Mouse (Mus musculus): ENCODE data around the gene Men1. TPM values are rescaled to one million over a fixed set of nuclear protein-coding genes. Genes with fewer than 3 reads are reported as not detected.

The Men1 gene
- total and polyA plus RNA-seq, 3 experiments = 24.9 to 67.8 (median 42.9) TPM

GRCm38 (mm10) chr19:6285226-6285625, 49.6 kb upstream of the Men1 start:
- Histone ChIP-seq H3K9ac (ENCODE audit: insufficient read depth, low read depth) (peak overlapping the region; percentile 25; the same call in 1 of the 2 replicates), H3K27ac (ENCODE audit: insufficient read depth, low read depth) (peak overlapping the region; percentile 85), H3K36me3 (replicated peaks in 1 of 2; ENCODE audit: control insufficient read depth in 1 of 2, insufficient read depth in 1 of 2, low read length in 1 of 2) (peaks cover 89 to 94% of the 10 kb centered on the region in 2 experiments), H3K79me2 (replicated peaks; ENCODE audit: control insufficient read depth, extremely low read depth, insufficient read depth, poor library complexity, severe bottlenecking) (peaks cover 87% of the 10 kb centered on the region), H3K9me3 (replicated peaks; ENCODE audit: low read length) (no peaks in the 10 kb centered on the region), H3K4me3 (replicated peaks in 1 of 3; ENCODE audit: low read depth in 2 of 3, low read length in 2 of 3, poor library complexity in 1 of 3) (no peak overlapping the region), H3K27me3 (replicated peaks) (no peaks in the 10 kb centered on the region), H3K4me1 (ENCODE audit: control insufficient read depth in 1 of 2, insufficient read depth in 2 of 2) (peaks cover 61 to 94% of the 10 kb centered on the region in 2 experiments), H3K4me2 (ENCODE audit: insufficient read depth, low read depth, poor library complexity, severe bottlenecking) (no peak overlapping the region)
- TF ChIP-seq GABPA (IDR thresholded peaks at IDR 0.05; ENCODE audit: insufficient replicate concordance, low read depth, low read length) (no peak), BHLHE40 (IDR thresholded peaks at IDR 0.05; ENCODE audit: low read depth, low read length) (no peak), POLR2AphosphoS2 (IDR thresholded peaks at IDR 0.05; ENCODE audit: low read depth, low read length) (no peak), ZKSCAN1 (IDR thresholded peaks at IDR 0.05; ENCODE audit: borderline replicate concordance, low read depth, low read length) (no peak), RAD21 (IDR thresholded peaks at IDR 0.05; ENCODE audit: low read depth, low read length) (no peak), E2F4 (IDR thresholded peaks at IDR 0.05; ENCODE audit: insufficient replicate concordance, low read depth, low read length) (no peak), JUND (conservative IDR thresholded peaks at IDR 0.05; ENCODE audit: low read depth, low read length) (no peak), CTCF (conservative IDR thresholded peaks at IDR 0.05 in 1 of 2, IDR thresholded peaks at IDR 0.05 in 1 of 2; ENCODE audit: low read depth in 2 of 2, low read length in 2 of 2) (no peak), ZMIZ1 (IDR thresholded peaks at IDR 0.05; ENCODE audit: low read depth, low read length) (no peak), SMC3 (IDR thresholded peaks at IDR 0.05; ENCODE audit: low read depth, low read length) (no peak), NELFE (IDR thresholded peaks at IDR 0.05; ENCODE audit: low read depth, low read length) (no peak), MXI1 (IDR thresholded peaks at IDR 0.05; ENCODE audit: low read depth, low read length) (no peak), ETS1 (conservative IDR thresholded peaks at IDR 0.05; ENCODE audit: low read depth, low read length) (no peak), IRF4 (IDR thresholded peaks at IDR 0.05; ENCODE audit: low read depth, low read length) (no peak), MEF2A (IDR thresholded peaks at IDR 0.05; ENCODE audit: borderline replicate concordance, low read depth, low read length) (no peak), POLR2A (IDR thresholded peaks at IDR 0.05; ENCODE audit: low read depth, low read length) (no peak), HCFC1 (IDR thresholded peaks at IDR 0.05; ENCODE audit: low read depth, low read length) (no peak)
- DNase-seq (ENCODE audit: extremely low read depth) = no peak
- in situ Hi-C loops (cut with MboI; ENCODE audit: low pct_ligation_motif_present, low pct_unique_long_range_greater_than_20kb, low sequenced_read_pairs) = no loop called here
- dilution Hi-C loops (cut with MboI; ENCODE audit: extremely low pct_ligation_motif_present, extremely low pct_unique_long_range_greater_than_20kb, low sequenced_read_pairs) = no loop called here

GRCm38 (mm10) chr19:6285632-6286433, 48.9 kb upstream of the Men1 start:
- Histone ChIP-seq H3K27ac (ENCODE audit: insufficient read depth, low read depth) (peak overlapping the region; percentile 85), H3K36me3 (replicated peaks in 1 of 2; ENCODE audit: control insufficient read depth in 1 of 2, insufficient read depth in 1 of 2, low read length in 1 of 2) (peaks cover 84 to 90% of the 10 kb centered on the region in 2 experiments), H3K9me3 (replicated peaks; ENCODE audit: low read length) (no peaks in the 10 kb centered on the region), H3K9ac (ENCODE audit: insufficient read depth, low read depth) (peak overlapping the region; percentile 55), H3K4me3 (replicated peaks in 1 of 3; ENCODE audit: low read depth in 2 of 3, low read length in 2 of 3, poor library complexity in 1 of 3) (no peak overlapping the region), H3K4me1 (ENCODE audit: control insufficient read depth in 1 of 2, insufficient read depth in 2 of 2) (peaks cover 63 to 94% of the 10 kb centered on the region in 2 experiments), H3K27me3 (replicated peaks) (no peaks in the 10 kb centered on the region), H3K79me2 (replicated peaks; ENCODE audit: control insufficient read depth, extremely low read depth, insufficient read depth, poor library complexity, severe bottlenecking) (peaks cover 85% of the 10 kb centered on the region), H3K4me2 (ENCODE audit: insufficient read depth, low read depth, poor library complexity, severe bottlenecking) (peak overlapping the region; percentile 21; the same call in 1 of the 2 replicates)
- no peak for DNase-seq (ENCODE audit: extremely low read depth)
- in situ Hi-C loops (cut with MboI; ENCODE audit: low pct_ligation_motif_present, low pct_unique_long_range_greater_than_20kb, low sequenced_read_pairs) = no loop called here
- TF ChIP-seq SIN3A (IDR thresholded peaks at IDR 0.05; ENCODE audit: low read length) = no peak
- TF ChIP-seq UBTF (IDR thresholded peaks at IDR 0.05; ENCODE audit: low read depth, low read length) = no peak
- TF ChIP-seq NRF1 (IDR thresholded peaks at IDR 0.05; ENCODE audit: low read depth, low read length) = no peak
- no peak for TF ChIP-seq BHLHE40 (IDR thresholded peaks at IDR 0.05; ENCODE audit: low read depth, low read length)
- no peak for TF ChIP-seq MEF2A (IDR thresholded peaks at IDR 0.05; ENCODE audit: borderline replicate concordance, low read depth, low read length)
- no peak for TF ChIP-seq MAX (IDR thresholded peaks at IDR 0.05; ENCODE audit: low read length)
- TF ChIP-seq E2F4 (IDR thresholded peaks at IDR 0.05; ENCODE audit: insufficient replicate concordance, low read depth, low read length) = no peak
- no peak for TF ChIP-seq TCF12 (IDR thresholded peaks at IDR 0.05; ENCODE audit: low read depth, low read length)
- no peak for TF ChIP-seq HCFC1 (IDR thresholded peaks at IDR 0.05; ENCODE audit: low read depth, low read length)
- TF ChIP-seq USF2 (conservative IDR thresholded peaks at IDR 0.05; ENCODE audit: low read depth, low read length) = no peak
- TF ChIP-seq EP300 (IDR thresholded peaks at IDR 0.05; ENCODE audit: low read length) = no peak
- dilution Hi-C loops (cut with MboI; ENCODE audit: extremely low pct_ligation_motif_present, extremely low pct_unique_long_range_greater_than_20kb, low sequenced_read_pairs) = no loop called here
